Mouse (Mus musculus): ENCODE measurements around the gene Stab1. TPM values are rescaled to one million over a fixed set of nuclear protein-coding genes. Genes with fewer than 3 reads are reported as not detected.

Stab1 gene
- polyA plus RNA-seq, 1 experiment from 2014 or later = 20.7 TPM

DNA sequence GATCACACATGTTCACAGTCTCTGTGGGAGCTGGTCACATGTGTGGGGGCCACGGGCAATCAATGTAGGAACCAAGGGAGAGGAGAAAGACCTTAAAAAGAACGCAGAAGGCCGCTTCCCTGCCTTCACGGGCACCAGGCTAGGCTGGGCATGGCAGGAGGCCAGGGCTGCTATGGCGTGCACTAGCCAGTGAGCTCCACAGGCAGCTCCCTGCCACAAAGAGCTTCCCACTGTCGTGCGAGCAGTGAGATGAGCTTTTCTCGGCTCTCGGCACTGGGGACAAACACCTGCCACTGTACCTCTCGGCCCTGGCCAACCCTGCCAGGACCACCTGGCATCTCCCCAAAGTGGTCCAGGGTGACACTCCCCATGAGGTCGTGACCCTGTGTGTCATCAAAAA lies 2.9 kb upstream of the Stab1 start:
- DNase-seq (ENCODE audit: extremely low spot score, low spot score) = no peak
- no peaks in the 10 kb centered on the region for H3K27me3 ChIP-seq (ENCODE audit: poor library complexity, severe bottlenecking)
- H3K4me1 ChIP-seq = peaks cover 32% of the 10 kb centered on the region
- 94% methylated on average over 11 of the region's 11 CpGs for WGBS
- H3K4me3 ChIP-seq = no peak overlapping the region
- H3K27ac ChIP-seq = no peak overlapping the region
- H3K36me3 ChIP-seq (replicated peaks) = peaks cover 67% of the 10 kb centered on the region
- no peaks in the 10 kb centered on the region for H3K9me3 ChIP-seq

DNA sequence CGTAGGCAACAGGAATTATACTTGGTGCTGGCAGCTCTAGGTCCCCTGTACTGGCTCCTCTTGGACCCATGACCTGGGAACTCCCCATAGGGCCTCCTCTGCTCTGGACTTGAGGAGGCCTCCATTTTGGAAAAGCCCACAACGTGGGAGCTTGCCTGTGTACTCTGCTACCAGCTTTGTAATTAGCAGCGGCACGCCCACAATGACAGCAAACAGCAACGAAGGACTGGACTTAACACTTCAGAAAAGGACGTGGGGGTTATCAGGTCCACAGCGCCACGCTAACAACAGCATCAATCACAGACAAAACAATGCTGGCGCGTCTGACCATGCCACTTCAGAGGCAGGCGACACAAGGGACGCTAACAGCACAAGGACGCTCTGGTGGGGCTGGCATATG lies 2.5 kb upstream of the Stab1 start:
- 91% methylated on average over 13 of the region's 13 CpGs for WGBS
- H3K36me3 ChIP-seq (replicated peaks) = peaks cover 63% of the 10 kb centered on the region
- no peaks in the 10 kb centered on the region for H3K9me3 ChIP-seq
- H3K4me1 ChIP-seq = peaks cover 36% of the 10 kb centered on the region
- DNase-seq (ENCODE audit: extremely low spot score, low spot score) = no peak
- H3K4me3 ChIP-seq = no peak overlapping the region
- 0 out of 2 replicates have a peak overlapping the region, but pooled peaks have one; percentile 48 for H3K27ac ChIP-seq
- no peaks in the 10 kb centered on the region for H3K27me3 ChIP-seq (ENCODE audit: poor library complexity, severe bottlenecking)

DNA sequence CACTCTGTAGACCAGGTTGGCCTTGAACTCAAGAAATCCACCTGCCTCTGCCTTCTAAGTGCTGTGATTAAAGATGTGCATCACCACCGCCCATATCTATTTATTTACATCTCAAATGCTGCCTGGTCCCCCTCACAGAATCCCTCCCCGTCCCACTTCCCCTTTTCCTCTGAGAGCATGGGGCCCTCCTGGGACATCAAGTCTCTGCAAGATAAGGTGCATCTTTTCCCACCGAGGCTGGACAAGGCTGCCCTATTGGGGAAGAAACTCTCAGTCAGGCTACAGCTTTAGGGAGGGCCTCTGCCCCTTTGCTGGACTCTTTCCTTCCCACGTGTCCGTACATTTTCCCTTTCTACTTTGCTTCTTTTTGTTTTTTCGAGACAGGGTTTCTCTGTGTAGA lies 1.1 kb upstream of the Stab1 start:
- Histone ChIP-seq H3K9me3 (no peaks in the 10 kb centered on the region), H3K27ac (no peak overlapping the region), H3K27me3 (ENCODE audit: poor library complexity, severe bottlenecking) (no peaks in the 10 kb centered on the region), H3K4me3 (no peak overlapping the region), H3K36me3 (replicated peaks) (peaks cover 48% of the 10 kb centered on the region), H3K4me1 (peaks cover 43% of the 10 kb centered on the region)
- no peak for DNase-seq (ENCODE audit: extremely low spot score, low spot score)
- 83% methylated on average over 6 of the region's 6 CpGs for WGBS

DNA sequence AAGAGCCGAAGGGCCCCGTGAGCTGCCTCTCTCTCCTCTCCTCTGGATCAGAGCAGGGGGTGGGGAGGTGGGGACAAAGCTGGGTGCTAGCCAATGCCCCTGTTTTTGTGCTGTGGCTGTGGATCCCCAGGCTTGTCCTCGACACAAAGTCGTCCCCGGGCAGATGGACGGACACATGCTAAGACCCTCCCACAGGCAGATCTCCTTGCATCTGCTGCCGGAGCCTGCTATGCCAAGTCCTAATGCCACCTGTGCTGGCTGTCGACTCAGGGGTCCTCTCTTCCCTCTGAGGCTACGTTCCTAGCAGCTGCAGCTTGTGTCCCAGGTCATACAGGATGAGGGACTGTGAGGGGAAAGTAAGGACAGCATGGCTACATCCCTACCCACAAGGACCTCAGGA lies 1.6 kb downstream of the Stab1 start:
- Histone ChIP-seq H3K4me1 (peaks cover 43% of the 10 kb centered on the region), H3K36me3 (replicated peaks) (peaks cover 21% of the 10 kb centered on the region), H3K9me3 (no peaks in the 10 kb centered on the region), H3K4me3 (peak overlapping the region; percentile 16), H3K27ac (peak overlapping the region; percentile 15; the same call in 1 of the 2 replicates), H3K27me3 (ENCODE audit: poor library complexity, severe bottlenecking) (no peaks in the 10 kb centered on the region)
- 63% methylated on average over 9 of the region's 9 CpGs for whole genome bisulfite sequencing
- no peak for DNase-seq (ENCODE audit: extremely low spot score, low spot score)

DNA sequence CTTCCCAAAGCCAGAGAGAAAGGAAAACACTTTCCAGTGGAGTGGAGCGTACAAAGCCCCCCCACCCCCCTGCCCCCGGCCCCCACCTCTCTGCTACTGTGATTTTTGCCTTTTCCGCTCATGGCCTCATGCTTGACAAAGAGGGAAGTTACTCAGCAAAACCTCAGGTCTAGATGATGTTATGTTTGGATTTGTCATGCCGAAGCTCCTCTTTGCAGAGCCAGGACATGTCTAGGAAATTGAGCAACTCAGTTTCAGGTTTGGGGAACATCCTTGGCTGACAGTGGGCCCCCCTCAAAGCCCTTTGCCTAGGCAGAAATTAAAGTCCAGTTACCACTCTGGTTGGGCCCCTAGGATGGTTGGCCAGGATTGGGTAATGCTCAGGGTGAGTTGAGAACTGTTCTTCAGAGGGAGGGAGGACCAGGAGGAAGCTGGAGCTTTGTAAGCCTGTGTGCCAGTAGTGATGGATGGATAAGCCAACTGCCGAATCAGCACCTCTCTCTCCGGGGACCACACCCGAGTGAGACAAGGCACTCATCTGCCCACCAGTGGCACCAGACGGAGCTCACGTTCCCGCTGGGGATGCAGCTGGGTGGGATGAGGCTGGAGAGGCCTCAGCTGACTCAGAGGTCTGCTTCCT lies 2.3 kb downstream of the Stab1 start:
- 86% methylated on average over 10 of the region's 10 CpGs for WGBS

GRCm38 (mm10) chr14:31165458-31165857 lies 3.0 kb downstream of the Stab1 start:
- H3K4me1 ChIP-seq = peaks cover 36% of the 10 kb centered on the region
- 0 out of 2 replicates have a peak overlapping the region, but pooled peaks have one; percentile 15 for H3K27ac ChIP-seq
- no peaks in the 10 kb centered on the region for H3K9me3 ChIP-seq
- H3K27me3 ChIP-seq (ENCODE audit: poor library complexity, severe bottlenecking) = no peaks in the 10 kb centered on the region
- no peak for DNase-seq (ENCODE audit: extremely low spot score, low spot score)
- WGBS = 71% methylated on average over 7 of the region's 7 CpGs
- peaks cover 8% of the 10 kb centered on the region for H3K36me3 ChIP-seq (replicated peaks)
- no peak overlapping the region for H3K4me3 ChIP-seq

More for the DNA sequence above, 2.3 kb downstream of the Stab1 start:
- Histone ChIP-seq H3K27me3 (ENCODE audit: poor library complexity, severe bottlenecking) (no peaks in the 10 kb centered on the region), H3K4me3 (peak overlapping the region; percentile 16), H3K9me3 (no peaks in the 10 kb centered on the region), H3K36me3 (replicated peaks) (peaks cover 14% of the 10 kb centered on the region), H3K27ac (peak overlapping the region; percentile 15), H3K4me1 (peaks cover 42% of the 10 kb centered on the region)
- DNase-seq (ENCODE audit: extremely low spot score, low spot score) = no peak

DNA sequence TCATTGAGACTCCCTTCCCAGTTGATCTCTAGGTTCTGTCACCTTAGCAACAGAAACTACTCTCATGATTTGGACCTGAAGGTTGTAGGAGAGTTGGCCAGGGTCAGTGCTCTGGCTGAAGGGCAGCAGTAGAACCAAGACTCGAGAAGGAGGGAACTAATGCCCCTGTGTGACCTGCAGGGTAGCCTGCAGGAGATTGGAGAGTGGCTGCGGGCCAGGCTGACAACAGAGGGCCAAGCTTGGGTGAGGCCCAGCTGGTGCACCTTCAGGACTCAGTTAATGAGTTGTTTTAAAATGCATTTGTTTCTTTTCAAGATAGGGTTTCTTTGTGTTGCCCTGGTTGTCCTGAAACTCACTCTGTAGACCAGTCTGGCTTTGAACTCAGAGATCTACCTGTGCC lies 3.4 kb downstream of the Stab1 start:
- WGBS = 86% methylated on average over 2 of the region's 2 CpGs
- Histone ChIP-seq H3K9me3 (no peaks in the 10 kb centered on the region), H3K4me3 (no peak overlapping the region), H3K4me1 (peaks cover 31% of the 10 kb centered on the region), H3K36me3 (replicated peaks) (peaks cover 3% of the 10 kb centered on the region), H3K27ac (no peak overlapping the region), H3K27me3 (ENCODE audit: poor library complexity, severe bottlenecking) (no peaks in the 10 kb centered on the region)
- no peak for DNase-seq (ENCODE audit: extremely low spot score, low spot score)

DNA sequence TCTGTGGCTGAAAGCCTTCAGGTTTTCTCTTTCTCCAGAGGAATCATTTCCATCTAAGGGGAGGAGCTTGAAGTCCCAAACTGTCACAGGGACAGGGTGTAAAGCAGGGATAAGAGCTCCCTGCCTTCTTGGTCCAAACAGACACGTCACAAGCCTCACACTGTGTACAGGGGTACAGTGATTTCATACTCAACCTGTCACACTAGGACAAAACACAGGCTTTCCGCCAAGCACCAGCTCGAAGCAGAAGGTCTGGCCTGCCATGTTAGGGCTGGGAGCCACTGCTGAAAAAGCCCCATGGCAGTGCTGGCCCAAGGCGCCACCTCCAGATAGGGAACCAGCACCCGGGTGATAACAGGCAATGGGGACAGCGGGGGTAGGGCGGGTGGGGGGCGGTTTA lies 4.4 kb downstream of the Stab1 start:
- H3K9me3 ChIP-seq = no peaks in the 10 kb centered on the region
- no peaks in the 10 kb centered on the region for H3K36me3 ChIP-seq (replicated peaks)
- peaks cover 31% of the 10 kb centered on the region for H3K4me1 ChIP-seq
- no peak overlapping the region for H3K27ac ChIP-seq
- H3K4me3 ChIP-seq = no peak overlapping the region
- H3K27me3 ChIP-seq (ENCODE audit: poor library complexity, severe bottlenecking) = no peaks in the 10 kb centered on the region
- WGBS = 88% methylated on average over 8 of the region's 8 CpGs
- no peak for DNase-seq (ENCODE audit: extremely low spot score, low spot score)

- 77% methylated on average over 10 of the region's 10 CpGs for WGBS
- Histone ChIP-seq H3K4me3 (no peak overlapping the region), H3K27me3 (ENCODE audit: poor library complexity, severe bottlenecking) (no peaks in the 10 kb centered on the region), H3K4me1 (peaks cover 16% of the 10 kb centered on the region), H3K36me3 (replicated peaks) (no peaks in the 10 kb centered on the region), H3K9me3 (no peaks in the 10 kb centered on the region), H3K27ac (no peak overlapping the region)
- no peak for DNase-seq (ENCODE audit: extremely low spot score, low spot score)
Observed at GRCm38 (mm10) chr14:31161638-31162037, 6.8 kb downstream of the Stab1 start.

- Histone ChIP-seq H3K4me1 (peaks cover 12% of the 10 kb centered on the region), H3K4me3 (no peak overlapping the region), H3K36me3 (replicated peaks) (no peaks in the 10 kb centered on the region), H3K27me3 (ENCODE audit: poor library complexity, severe bottlenecking) (no peaks in the 10 kb centered on the region), H3K27ac (no peak overlapping the region), H3K9me3 (no peaks in the 10 kb centered on the region)
- 94% methylated on average over 7 of the region's 7 CpGs for WGBS
- no peak for DNase-seq (ENCODE audit: extremely low spot score, low spot score)
Observed at GRCm38 (mm10) chr14:31161191-31161590, 7.2 kb downstream of the Stab1 start.

- Histone ChIP-seq H3K36me3 (replicated peaks) (no peaks in the 10 kb centered on the region), H3K9me3 (no peaks in the 10 kb centered on the region), H3K27ac (no peak overlapping the region), H3K4me3 (no peak overlapping the region), H3K4me1 (peaks cover 4% of the 10 kb centered on the region), H3K27me3 (ENCODE audit: poor library complexity, severe bottlenecking) (no peaks in the 10 kb centered on the region)
- no peak for DNase-seq (ENCODE audit: extremely low spot score, low spot score)
- WGBS = 87% methylated on average over 27 of the region's 27 CpGs
Observed at GRCm38 (mm10) chr14:31160196-31161150, 8.0 kb downstream of the Stab1 start.

GRCm38 (mm10) chr14:31145694-31146093 lies 22.7 kb downstream of the Stab1 start:
- Histone ChIP-seq H3K27me3 (ENCODE audit: poor library complexity, severe bottlenecking) (no peaks in the 10 kb centered on the region), H3K4me1 (0 out of 2 replicates have a peak, but pooled peaks cover 6% of the 10 kb centered on the region), H3K4me3 (no peak overlapping the region), H3K36me3 (replicated peaks) (peaks cover 30% of the 10 kb centered on the region), H3K9me3 (no peaks in the 10 kb centered on the region; the same call in 1 of the 2 replicates), H3K27ac (no peak overlapping the region)
- WGBS = 94% methylated on average over 11 of the region's 11 CpGs
- no peak for DNase-seq (ENCODE audit: extremely low spot score, low spot score)

DNA sequence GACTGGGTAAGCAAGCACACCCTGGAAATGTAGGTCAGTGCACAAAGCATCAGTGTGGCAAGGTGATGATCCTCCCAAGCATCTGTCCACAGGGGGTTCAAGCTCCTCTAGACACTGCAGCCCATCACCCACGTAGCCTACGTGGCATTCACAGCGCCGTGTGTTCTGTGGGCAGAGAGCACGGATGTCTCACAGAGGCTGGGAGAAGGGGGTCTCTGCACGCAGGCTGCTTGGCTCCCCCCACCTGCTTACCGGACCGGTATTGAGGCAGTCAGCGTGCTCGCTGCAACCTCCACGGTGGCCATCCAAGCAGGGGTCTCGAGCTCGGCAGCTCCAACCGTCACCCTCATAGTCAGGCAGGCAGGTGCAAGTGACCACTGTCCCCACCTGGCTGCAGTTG lies 27.4 kb downstream of the Stab1 start:
- Histone ChIP-seq H3K4me3 (no peak overlapping the region), H3K36me3 (replicated peaks) (peaks cover 77% of the 10 kb centered on the region), H3K9me3 (no peaks in the 10 kb centered on the region; the same call in 1 of the 2 replicates), H3K27ac (no peak overlapping the region), H3K27me3 (ENCODE audit: poor library complexity, severe bottlenecking) (no peaks in the 10 kb centered on the region), H3K4me1 (no peaks in the 10 kb centered on the region)
- no peak for DNase-seq (ENCODE audit: extremely low spot score, low spot score)
- 95% methylated on average over 14 of the region's 14 CpGs for WGBS

Measured in forebrain, embryonic 10.5 days (tissue).